Mouse (Mus musculus) c-Kit-positive CD71-positive TER-119-negative erythroid progenitor cells, embryonic 14.5 days (primary cell): Measurements from ENCODE around the gene Pgls.

Experiments used
- DNase-seq: peaks from one replicate; pipeline ENCODE4 v3.0.0-alpha.2; 2013; ENCODE audit warnings: low read depth

Pgls gene

DNA sequence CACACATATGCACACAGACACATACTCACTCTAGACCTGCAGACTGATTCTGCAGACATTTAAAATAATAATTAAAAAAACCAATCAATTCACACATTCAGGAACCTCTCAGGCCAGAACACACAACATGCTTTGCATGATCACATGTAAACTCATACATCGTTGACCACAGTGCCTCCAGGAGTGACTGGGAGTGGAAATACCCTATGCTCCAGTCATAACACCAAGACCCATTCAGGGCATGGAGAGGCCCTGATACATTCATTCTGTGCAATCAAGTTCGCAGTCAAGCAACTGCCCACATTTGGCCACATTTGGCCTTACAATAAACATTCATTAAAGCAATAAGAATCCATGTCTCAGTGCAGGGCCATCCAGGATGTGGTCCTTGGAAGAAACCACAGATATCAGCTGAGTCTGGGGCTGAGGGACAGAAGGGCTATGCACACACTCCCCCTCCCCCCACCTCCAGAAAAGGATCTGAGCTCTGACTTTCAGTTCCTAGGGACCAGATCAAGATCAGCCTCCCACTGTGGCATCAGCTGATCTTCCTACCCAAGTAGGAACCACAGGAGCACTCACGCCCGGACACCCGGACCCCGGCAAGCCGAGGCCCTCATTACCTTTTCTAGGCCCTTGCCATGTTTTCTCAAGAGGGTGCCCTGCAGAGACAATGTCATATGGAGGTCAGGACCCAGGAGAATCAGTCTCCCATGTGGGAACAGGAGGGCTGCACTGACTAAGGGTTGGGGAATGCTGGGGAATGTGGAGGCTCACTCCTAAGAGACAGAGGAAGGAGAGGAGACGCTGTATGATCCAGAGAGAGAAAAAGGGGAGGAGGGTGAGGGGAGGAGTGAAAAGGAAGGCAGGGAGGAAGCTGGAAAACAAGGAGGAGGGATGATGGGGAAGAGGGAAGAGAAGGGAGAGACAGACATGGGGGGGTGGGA lies 45.4 kb downstream of the Pgls start:
- DNase-seq: no peak

DNA sequence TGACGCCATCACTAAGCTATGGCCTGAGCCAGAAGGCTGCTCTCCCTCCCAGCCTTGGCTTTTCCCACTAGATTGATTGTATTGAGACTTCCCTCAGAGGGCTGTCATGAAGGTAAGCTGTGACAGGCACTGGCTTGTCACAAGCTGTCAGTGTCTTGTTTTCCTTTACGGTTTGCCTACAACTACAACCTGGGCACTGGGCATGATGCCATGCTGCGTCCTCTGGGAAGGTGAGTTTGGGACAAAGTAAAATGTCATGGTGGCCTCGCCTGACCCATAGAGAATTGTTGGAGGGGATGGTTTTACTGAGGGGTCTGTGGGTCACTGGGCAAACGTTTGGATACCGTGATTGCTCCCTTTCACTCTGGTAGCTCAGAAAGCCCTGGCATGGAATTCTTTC lies 46.3 kb downstream of the Pgls start:
- no peak for DNase-seq

DNA sequence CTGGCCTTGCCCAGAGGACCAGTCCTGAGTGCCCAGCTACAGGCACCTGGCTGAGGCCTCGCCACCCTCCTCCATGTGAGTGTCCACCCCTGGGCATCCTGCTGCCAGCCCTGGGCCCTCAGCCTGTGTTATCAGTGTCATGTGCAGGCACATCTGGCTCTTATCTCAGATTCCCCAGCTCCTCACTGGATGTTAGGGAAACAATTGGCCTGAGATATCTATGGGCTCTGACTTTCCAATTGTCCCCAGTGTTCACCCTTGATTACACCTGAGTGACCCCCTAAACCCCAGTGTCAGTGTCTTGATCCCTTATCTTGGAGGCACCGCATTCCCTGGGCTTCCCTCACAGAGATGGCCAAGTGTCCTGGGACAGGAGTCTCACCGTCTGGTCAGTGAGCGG lies 47.3 kb downstream of the Pgls start:
- DNase-seq: no peak

DNA sequence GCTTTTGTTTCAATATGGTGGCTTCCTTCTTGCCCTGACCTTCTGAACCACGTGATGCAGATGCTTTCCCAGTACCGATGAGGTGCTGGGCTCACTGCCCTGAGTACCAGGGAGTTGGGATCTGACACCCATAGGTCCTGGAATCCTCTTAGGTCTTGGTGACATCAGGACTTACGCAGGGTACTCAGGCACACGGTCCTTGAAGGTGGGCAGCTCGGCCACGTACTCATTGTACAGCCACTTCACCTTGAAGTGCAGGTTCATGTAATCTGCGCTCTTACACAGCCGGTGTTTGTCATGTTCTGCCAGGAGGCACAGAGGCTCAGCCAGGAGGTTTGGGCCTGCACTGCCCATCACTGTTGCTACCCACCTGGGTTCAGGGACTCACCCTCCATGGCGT lies 53.5 kb downstream of the Pgls start:
- no peak for DNase-seq
